Comparison of ENCODE assay signal across 26 mouse cellular contexts in the genomic region with DNA sequence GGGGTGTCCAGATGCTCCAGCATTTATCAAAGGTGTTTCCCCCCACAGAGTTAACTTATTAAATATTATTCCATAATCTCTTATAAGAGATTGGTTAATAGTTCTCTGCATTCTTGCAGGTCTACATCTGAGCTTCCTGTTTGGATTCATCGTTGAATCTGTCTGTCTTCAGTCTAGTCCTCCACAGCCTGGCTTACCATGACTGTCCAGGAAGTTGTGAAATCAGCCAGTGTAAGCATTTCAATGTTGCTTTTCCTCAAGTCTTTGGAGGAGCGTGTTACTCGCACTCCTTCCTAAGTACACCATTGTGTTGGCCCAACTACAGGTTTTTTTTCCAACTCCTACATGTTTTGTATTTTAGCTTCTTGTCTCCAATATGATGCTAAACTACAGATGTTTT.
"Had no signal": no experiment of that assay in that cellular context is flagged by ENCODE, and none has a peak within 500 bp of the region (broad histone marks: within the 10 kb centered on the region; RNA-seq: fewer than 3 reads in every experiment).

No protein-coding gene starts in this region.

- H3K4me1 ChIP-seq: heart, embryonic 10.5 days; heart, embryonic 12.5 days; hindbrain, embryonic 10.5 days; hindbrain, embryonic 12.5 days; intestine, embryonic 15.5 days; kidney, embryonic 15.5 days; limb, embryonic 10.5 days; limb, embryonic 12.5 days had no signal

- H3K9me3 ChIP-seq: heart, embryonic 10.5 days; heart, embryonic 12.5 days; hindbrain, embryonic 10.5 days; hindbrain, embryonic 12.5 days; intestine, embryonic 15.5 days; kidney, embryonic 15.5 days; limb, embryonic 10.5 days; limb, embryonic 12.5 days had no signal

- H3K27me3 ChIP-seq: heart, embryonic 12.5 days; hindbrain, embryonic 12.5 days; intestine, embryonic 15.5 days; kidney, embryonic 15.5 days; limb, embryonic 12.5 days had no signal

- H3K27ac ChIP-seq: heart, embryonic 10.5 days; hindbrain, embryonic 10.5 days; hindbrain, embryonic 12.5 days; hindbrain, embryonic 14.5 days; intestine, embryonic 15.5 days; kidney, embryonic 15.5 days; kidney, postnatal 0 days; limb, embryonic 10.5 days; limb, embryonic 12.5 days had no signal

- ATAC-seq: hindbrain, embryonic 16.5 days; inflammation-experienced regulatory T-cells, adult 6 months; intestine, embryonic 15.5 days; intestine, postnatal 0 days had no signal

- H3K9ac ChIP-seq: heart, embryonic 12.5 days; hindbrain, embryonic 12.5 days; hindbrain, embryonic 14.5 days; intestine, embryonic 15.5 days; kidney, embryonic 15.5 days; limb, embryonic 12.5 days had no signal

- H3K4me2 ChIP-seq: heart, embryonic 12.5 days; hindbrain, embryonic 12.5 days; hindbrain, embryonic 14.5 days; intestine, embryonic 15.5 days; kidney, embryonic 15.5 days; limb, embryonic 12.5 days; liver, embryonic 11.5 days had no signal

- DNase-seq: gastrocnemius, postnatal 14 days; gastrocnemius, postnatal 36 days; heart, adult 18-20 months; heart, postnatal 10 days; heart, postnatal 4 days; kidney, adult 18-20 months; kidney, adult 8-10 months; kidney, postnatal 14 days; kidney, postnatal 36 days; layer of hippocampus, adult 9-11 months; layer of hippocampus, postnatal 36 days; liver had no signal

- H3K36me3 ChIP-seq: heart, embryonic 10.5 days; heart, embryonic 12.5 days; hindbrain, embryonic 10.5 days; hindbrain, embryonic 12.5 days; intestine, embryonic 15.5 days; kidney, embryonic 15.5 days; limb, embryonic 10.5 days; limb, embryonic 12.5 days had no signal

- H3K4me3 ChIP-seq: heart, embryonic 10.5 days; heart, embryonic 12.5 days; hindbrain, embryonic 10.5 days; hindbrain, embryonic 12.5 days; intestine, embryonic 15.5 days; kidney, embryonic 15.5 days; limb, embryonic 10.5 days; limb, embryonic 12.5 days had no signal
